Mouse (Mus musculus) embryonic fibroblast, embryonic 13.5 days (primary cell): ENCODE data around the gene Gusb.

Experiments
- CTCF ChIP-seq: IDR thresholded peaks from 2 replicates; pipeline ENCODE4 v1.5.1; 2011; ENCODE audit warnings: mild to moderate bottlenecking, control low read depth, low read length, moderate library complexity, borderline replicate concordance; ENCODE audit not compliant: insufficient read depth
- POLR2A ChIP-seq: IDR thresholded peaks from 2 replicates; pipeline ENCODE4 v1.6.1; 2011; ENCODE audit warnings: low read depth, mild to moderate bottlenecking, control low read depth, low read length, moderate library complexity

DNA sequence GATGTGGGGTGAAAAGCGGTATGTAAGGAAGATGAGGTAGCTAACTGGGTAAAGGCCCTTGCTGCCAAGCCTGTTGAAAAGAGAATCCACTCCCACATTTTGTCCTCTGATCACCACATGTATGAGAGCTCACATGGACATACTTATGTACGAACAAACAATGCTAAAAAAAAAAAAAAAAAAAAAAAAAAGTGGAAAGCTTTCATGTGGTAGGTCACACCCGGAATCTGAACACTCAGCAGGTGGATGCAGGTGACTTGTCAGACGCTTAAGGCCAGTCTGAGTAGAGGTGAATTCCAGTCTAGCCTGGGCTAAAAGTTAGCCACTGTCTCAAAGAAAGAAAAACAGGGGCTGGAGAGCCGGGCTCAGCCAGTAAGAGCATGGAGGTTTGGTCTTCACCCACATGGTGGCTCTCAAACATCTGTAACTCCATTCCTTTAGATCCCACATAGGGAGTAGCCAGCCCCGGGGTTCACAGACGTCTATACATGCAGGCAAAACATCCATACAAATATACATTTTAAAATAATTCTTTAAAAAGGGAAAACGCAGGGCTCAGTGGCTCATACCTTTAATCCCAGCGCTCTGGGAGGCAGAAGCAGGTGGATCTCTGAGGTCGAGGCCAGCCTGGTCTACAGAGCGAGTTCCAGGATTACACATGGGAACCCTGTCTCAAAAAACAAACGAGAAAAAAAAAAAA lies 20.4 kb upstream of the Gusb start:
- TF ChIP-seq CTCF = no peak
- TF ChIP-seq POLR2A = no peak
